Mouse (Mus musculus) forebrain, embryonic 14.5 days (tissue): ENCODE results near the gene Hes1. TPM values are rescaled to one million over a fixed set of nuclear protein-coding genes. Genes with fewer than 3 reads are reported as not detected.

Experiments
- ATAC-seq: fragments of 200-750 bp; cut with Nextera tagmentation; 2 replicates; pipeline ENCODE4 v1.8.0; 2017; ENCODE audit warnings: mild to moderate bottlenecking, moderate library complexity
- DNase-seq: peaks from one replicate; pipeline ENCODE4 v3.0.0-alpha.2; 2015; ENCODE audit warnings: low spot score
- H3K27ac ChIP-seq: fragments of 300-500 bp; sonication (generic); 2 replicates; pipeline ENCODE4 v1.5.1; 2014; ENCODE audit warnings: low read depth, mild to moderate bottlenecking, control low read depth, low read length, moderate library complexity
- H3K27me3 ChIP-seq: fragments of 300-500 bp; sonication (generic); replicated peaks from 2 replicates; pipeline ENCODE4 v1.6.1; 2014; ENCODE audit warnings: low read length, control low read depth, mixed read lengths; ENCODE audit not compliant: control insufficient read depth, insufficient read depth
- H3K36me3 ChIP-seq: fragments of 300-500 bp; sonication (generic); 2 replicates; pipeline ENCODE4 v1.6.1; 2014; ENCODE audit warnings: low read length, control low read depth; ENCODE audit not compliant: control insufficient read depth, insufficient read depth
- H3K4me1 ChIP-seq: fragments of 300-500 bp; sonication (generic); 2 replicates; pipeline ENCODE4 v1.6.1; 2014; ENCODE audit warnings: antibody characterized with exemption, low read length, control low read depth; ENCODE audit not compliant: control insufficient read depth, insufficient read depth
- H3K4me2 ChIP-seq: fragments of 300-500 bp; sonication (generic); 2 replicates; pipeline ENCODE4 v1.6.1; 2014; ENCODE audit warnings: mild to moderate bottlenecking, control low read depth, low read length
- H3K4me3 ChIP-seq: fragments of 300-500 bp; sonication (generic); 2 replicates; pipeline ENCODE4 v1.5.1; 2014; ENCODE audit warnings: low read depth, low read length, control low read depth
- H3K9ac ChIP-seq: fragments of 300-500 bp; sonication (generic); 2 replicates; pipeline ENCODE4 v1.6.1; 2014; ENCODE audit warnings: mild to moderate bottlenecking, low read length, control low read depth, moderate library complexity
- H3K9me3 ChIP-seq: fragments of 300-500 bp; sonication (generic); replicated peaks from 2 replicates; pipeline ENCODE4 v1.6.1; 2016; ENCODE audit warnings: low read length, control low read depth, mixed read lengths; ENCODE audit not compliant: control insufficient read depth
- WGBS: fragments of 180-500 bp; shearing (Covaris S2); extraction: QIAGEN DNeasy Blood & Tissue Kit; methylation state at CpG from one replicate; pipeline ENCODE4 v1.1.7; 2014; 5-methylcytosine and 5-hydroxymethylcytosine counted together
- polyA plus RNA-seq: library from polyadenylated mRNA; unstranded; fragments of >200 nt; fragmentation: Nextera tagmentation; extraction: Ambion mirVana; gene quantifications from 2 replicates; pipeline ENCODE4 v1.2.1, GENCODE M21; 2014

Hes1 gene
- polyA plus RNA-seq, 1 experiment from 2014 or later: 20.5 TPM

DNA sequence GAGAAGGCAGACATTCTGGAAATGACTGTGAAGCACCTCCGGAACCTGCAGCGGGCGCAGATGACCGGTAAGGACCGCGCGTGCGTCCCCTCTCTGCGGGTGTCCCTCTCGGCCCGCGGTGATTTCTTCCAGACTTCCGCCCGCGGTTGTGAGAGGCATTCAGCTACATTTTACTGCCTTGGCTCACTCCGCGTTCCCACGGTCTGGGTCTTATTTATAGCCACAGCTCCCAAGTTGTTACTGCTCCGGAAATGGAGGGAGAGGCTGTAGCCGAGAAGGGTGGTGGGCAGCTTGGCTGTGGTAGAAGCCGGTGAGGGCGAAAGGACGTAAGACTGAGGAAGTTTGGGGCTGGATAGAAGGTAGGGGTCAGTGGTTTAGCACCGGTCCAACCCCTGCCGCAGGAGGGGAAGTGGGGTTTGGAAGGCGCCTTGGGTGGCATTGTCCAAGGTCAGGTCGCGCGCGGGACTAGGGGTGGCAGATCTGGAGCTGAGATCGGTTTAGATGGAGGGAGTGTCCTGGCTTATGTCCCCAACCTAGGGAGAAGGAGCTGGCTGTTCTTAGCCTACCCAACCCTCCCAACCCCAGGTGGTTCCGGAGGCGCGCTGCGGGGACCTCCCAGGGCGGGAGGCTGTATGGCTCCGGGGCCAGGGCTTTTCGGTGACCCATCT, 2.1 kb downstream of the Hes1 start:
- Histone ChIP-seq H3K4me3 (peak overlapping the region; percentile 61), H3K4me2 (peak overlapping the region; percentile 100), H3K9ac (peak overlapping the region; percentile 77), H3K9me3 (no peaks in the 10 kb centered on the region), H3K27me3 (0 out of 2 replicates have a peak, but pooled peaks cover 2% of the 10 kb centered on the region), H3K27ac (peak overlapping the region; percentile 84), H3K36me3 (no peaks in the 10 kb centered on the region), H3K4me1 (peaks cover 28% of the 10 kb centered on the region)
- peak; percentile 67 for DNase-seq
- ATAC-seq: no peak
- under 1% methylated on average over 38 of the region's 38 CpGs for WGBS

DNA sequence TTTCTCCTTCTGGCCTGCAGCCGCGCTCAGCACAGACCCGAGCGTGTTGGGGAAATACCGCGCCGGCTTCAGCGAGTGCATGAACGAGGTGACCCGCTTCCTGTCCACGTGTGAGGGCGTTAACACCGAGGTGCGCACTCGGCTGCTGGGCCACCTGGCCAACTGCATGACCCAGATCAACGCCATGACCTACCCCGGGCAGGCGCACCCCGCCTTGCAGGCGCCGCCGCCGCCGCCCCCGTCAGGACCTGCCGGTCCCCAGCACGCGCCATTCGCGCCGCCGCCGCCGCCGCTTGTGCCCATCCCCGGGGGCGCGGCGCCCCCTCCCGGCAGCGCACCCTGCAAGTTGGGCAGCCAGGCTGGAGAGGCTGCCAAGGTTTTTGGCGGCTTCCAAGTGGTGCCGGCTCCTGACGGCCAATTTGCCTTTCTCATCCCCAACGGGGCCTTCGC, 2.7 kb downstream of the Hes1 start:
- Histone ChIP-seq H3K36me3 (no peaks in the 10 kb centered on the region), H3K9ac (peak overlapping the region; percentile 77), H3K27ac (peak overlapping the region; percentile 84), H3K4me3 (peak overlapping the region; percentile 61), H3K9me3 (no peaks in the 10 kb centered on the region), H3K4me2 (peak overlapping the region; percentile 100), H3K4me1 (peaks cover 28% of the 10 kb centered on the region), H3K27me3 (no peaks in the 10 kb centered on the region; the same call in 1 of the 2 replicates)
- under 1% methylated on average over 43 of the region's 46 CpGs for WGBS
- peak; percentile 6 for ATAC-seq
- DNase-seq: peak; percentile 87

DNA sequence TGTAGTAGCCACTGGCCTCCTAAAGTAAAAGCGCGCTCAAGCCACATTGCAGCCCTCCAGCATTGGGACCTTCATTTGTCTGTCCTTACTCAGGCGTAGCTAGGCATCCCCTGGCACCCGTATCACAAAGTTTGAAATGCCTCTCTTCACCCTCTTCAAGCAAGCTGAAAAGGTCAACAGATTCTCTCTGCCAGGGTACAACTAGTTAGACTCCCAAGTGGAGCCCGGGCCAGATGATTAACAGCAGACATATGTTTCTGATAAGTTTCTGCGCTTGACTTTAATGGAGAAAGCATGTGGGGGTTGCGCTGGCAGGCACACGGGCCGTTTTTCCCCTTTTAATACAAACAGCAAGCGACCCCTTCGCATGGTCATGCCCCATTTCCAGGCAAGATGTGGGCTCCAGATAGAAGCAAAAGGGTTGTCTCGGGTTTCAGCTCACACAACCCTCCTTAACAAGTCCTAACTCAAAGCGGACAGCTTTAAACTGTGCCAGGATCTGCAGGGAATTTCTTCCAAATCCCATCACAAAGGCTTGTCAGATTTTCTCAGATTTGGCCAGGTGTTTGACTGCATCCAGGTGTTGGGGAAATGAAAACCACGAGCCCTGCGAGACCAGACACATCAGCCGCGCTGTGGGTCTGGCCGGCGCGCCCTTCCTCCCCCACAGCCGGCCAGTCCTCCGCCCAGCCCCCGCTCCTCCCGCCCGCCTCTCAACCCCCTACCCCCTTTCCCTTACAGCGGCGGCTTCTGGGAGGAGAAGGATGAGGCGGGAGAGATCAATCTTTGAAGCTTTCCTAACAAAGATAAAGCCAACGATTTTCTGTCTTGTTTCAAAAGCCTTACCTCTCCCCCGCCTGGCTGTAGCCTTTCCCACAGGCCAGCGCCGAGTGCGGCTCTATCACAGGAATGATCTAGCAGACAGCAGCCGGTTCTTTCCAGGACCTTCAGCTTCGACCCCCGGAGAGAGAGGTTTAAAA, 4.1 kb downstream of the Hes1 start:
- no peaks in the 10 kb centered on the region for H3K9me3 ChIP-seq
- 2% methylated on average over 36 of the region's 36 CpGs for WGBS
- H3K27ac ChIP-seq: peak overlapping the region; percentile 24; the same call in 1 of the 2 replicates
- ATAC-seq (no peak), DNase-seq (peak; percentile 55)
- peak overlapping the region; percentile 54 for H3K9ac ChIP-seq
- H3K4me3 ChIP-seq: peak overlapping the region; percentile 25
- H3K4me2 ChIP-seq: peak overlapping the region; percentile 94
- H3K27me3 ChIP-seq: no peaks in the 10 kb centered on the region; the same call in 1 of the 2 replicates
- no peaks in the 10 kb centered on the region for H3K36me3 ChIP-seq
- H3K4me1 ChIP-seq: peaks cover 25% of the 10 kb centered on the region

DNA sequence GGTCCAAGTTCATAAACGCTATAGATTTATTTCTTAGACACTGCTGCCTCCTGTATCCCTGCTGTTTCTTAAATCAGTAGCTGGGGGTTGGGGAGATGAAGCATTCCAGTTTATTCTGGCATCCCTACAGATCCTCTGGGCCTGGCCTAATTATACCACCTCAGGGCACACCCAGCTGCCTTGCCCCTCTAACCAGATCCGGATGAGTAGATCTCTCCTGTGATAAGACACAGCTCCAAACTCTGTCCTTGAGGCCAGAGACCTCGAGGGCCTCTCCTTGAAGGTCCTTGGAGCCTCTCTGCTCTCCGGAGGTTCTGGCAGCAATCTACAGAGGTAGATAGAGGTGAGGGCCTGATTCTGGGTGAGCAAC, 5.4 kb downstream of the Hes1 start:
- peak; percentile 50 for DNase-seq
- Histone ChIP-seq H3K4me1 (peaks cover 24% of the 10 kb centered on the region), H3K27me3 (no peaks in the 10 kb centered on the region; the same call in 1 of the 2 replicates), H3K36me3 (no peaks in the 10 kb centered on the region), H3K4me2 (peak overlapping the region; percentile 94), H3K27ac (peak overlapping the region; percentile 65), H3K9me3 (no peaks in the 10 kb centered on the region), H3K4me3 (peak overlapping the region; percentile 40), H3K9ac (peak overlapping the region; percentile 69)
- ATAC-seq: 0 out of 2 replicates have a peak, but pooled peaks have one; percentile 0
- WGBS: 2% methylated on average over 4 of the region's 4 CpGs

DNA sequence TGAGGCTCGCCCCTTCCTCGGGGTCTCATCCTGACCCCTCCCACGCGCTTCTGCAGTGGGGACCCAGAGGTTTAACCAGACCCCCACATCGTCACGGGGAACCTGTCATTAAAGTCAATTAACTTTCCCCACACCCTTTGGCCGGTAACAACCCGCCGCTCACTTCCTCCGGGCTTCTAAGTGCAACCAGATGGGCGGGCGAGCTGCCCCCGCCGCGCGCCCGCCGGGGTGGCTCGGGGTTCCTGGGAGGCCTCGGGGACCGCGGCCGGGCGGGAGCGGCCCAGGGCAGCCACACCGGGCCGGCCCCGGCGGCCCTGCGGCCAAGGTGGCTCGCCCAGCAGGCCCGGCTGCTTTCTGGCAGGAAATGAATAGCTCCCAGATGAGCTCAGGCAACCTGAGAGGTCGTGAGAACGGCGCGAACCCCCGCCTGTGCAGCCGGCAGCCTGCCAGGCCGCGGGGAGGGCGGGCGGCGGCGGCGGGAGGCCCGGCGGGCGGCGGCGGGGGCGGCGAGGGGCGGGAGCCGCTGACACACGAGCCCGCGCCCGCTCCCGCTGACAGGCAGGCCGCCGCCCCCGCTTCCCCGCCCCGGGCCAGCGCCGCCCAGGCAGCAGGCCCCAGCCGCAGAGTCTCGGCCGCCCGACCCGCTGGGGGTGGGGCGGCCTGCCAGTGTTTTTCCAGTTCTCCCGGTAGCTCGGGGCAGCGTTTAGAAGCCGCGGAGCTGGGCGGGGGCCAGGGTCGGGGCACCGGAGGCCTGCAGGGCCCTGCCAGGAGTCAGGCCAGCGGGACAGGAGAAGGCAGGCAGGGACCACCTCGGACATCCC, 6.0 kb downstream of the Hes1 start:
- Histone ChIP-seq H3K4me2 (peak overlapping the region; percentile 94), H3K9me3 (no peaks in the 10 kb centered on the region), H3K27me3 (no peaks in the 10 kb centered on the region; the same call in 1 of the 2 replicates), H3K4me3 (peak overlapping the region; percentile 40), H3K36me3 (no peaks in the 10 kb centered on the region), H3K9ac (peak overlapping the region; percentile 69), H3K27ac (peak overlapping the region; percentile 65), H3K4me1 (peaks cover 22% of the 10 kb centered on the region)
- under 1% methylated on average over 46 of the region's 82 CpGs for WGBS
- peak; percentile 75 for ATAC-seq
- DNase-seq: peak; percentile 77

DNA sequence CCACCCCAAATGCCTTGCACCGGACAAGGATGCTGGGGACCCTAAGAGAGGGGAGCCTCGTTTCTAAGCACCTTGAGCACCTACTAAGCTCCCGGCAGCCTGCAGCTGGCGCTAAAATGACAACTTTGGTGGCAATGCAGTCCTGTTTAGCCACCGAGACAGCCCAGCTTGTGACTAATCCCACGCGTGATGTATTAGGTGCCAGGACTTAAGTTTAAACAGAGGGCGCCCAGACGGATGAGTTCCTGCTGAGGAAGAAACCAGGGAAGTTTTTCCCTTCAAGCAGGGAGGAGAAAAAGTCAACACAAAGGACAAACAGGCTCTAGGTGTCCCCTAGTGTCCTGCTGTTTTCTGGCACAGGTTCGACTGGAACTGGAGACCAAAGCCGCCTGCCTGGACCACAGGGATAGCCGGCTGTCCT, 6.6 kb downstream of the Hes1 start:
- DNase-seq: peak; percentile 56
- Histone ChIP-seq H3K9ac (peak overlapping the region; percentile 69), H3K27ac (peak overlapping the region; percentile 63), H3K9me3 (no peaks in the 10 kb centered on the region), H3K4me1 (peaks cover 22% of the 10 kb centered on the region), H3K4me2 (peak overlapping the region; percentile 94), H3K4me3 (peak overlapping the region; percentile 40), H3K36me3 (no peaks in the 10 kb centered on the region), H3K27me3 (no peaks in the 10 kb centered on the region; the same call in 1 of the 2 replicates)
- 9% methylated on average over 12 of the region's 12 CpGs for WGBS
- no peak for ATAC-seq

DNA sequence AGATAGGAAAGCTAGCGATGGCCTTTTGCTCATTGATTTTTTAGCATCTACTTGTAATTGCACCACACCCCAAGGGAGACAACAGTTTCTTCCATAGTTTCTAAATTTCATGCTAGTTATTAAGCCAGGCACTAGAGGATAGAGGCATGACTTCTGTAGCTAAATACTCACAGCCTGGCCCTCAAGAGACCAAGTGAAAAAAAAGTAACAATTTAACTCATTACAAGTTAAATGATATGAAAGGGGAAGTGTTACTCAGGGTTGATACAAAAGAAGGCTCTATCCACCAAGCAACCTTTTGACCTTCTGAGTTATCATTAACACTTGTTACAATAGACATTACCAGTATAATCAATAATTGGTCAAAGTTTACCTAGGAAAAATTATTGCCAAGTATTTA, 9.1 kb downstream of the Hes1 start:
- H3K27me3 ChIP-seq: no peaks in the 10 kb centered on the region; the same call in 1 of the 2 replicates
- no peaks in the 10 kb centered on the region for H3K36me3 ChIP-seq

GRCm38 (mm10) chr16:30081498-30081897, 17.3 kb downstream of the Hes1 start:
- 73% methylated on average over 4 of the region's 4 CpGs for WGBS
- H3K4me2 ChIP-seq: no peak overlapping the region
- H3K27me3 ChIP-seq: no peaks in the 10 kb centered on the region
- H3K4me1 ChIP-seq: no peaks in the 10 kb centered on the region
- no peak overlapping the region for H3K9ac ChIP-seq
- H3K36me3 ChIP-seq: no peaks in the 10 kb centered on the region
- ATAC-seq (no peak), DNase-seq (no peak)
- no peak overlapping the region for H3K4me3 ChIP-seq
- H3K27ac ChIP-seq: no peak overlapping the region
- H3K9me3 ChIP-seq: no peaks in the 10 kb centered on the region

More for the DNA sequence above, 9.1 kb downstream of the Hes1 start:
- 100% methylated on average over 1 of the region's 1 CpGs for WGBS
- DNase-seq (no peak), ATAC-seq (no peak)
- peaks cover 14% of the 10 kb centered on the region for H3K4me1 ChIP-seq
- no peak overlapping the region for H3K9ac ChIP-seq
- no peak overlapping the region for H3K4me2 ChIP-seq
- H3K27ac ChIP-seq: no peak overlapping the region
- H3K4me3 ChIP-seq: no peak overlapping the region
- no peaks in the 10 kb centered on the region for H3K9me3 ChIP-seq
